8 mouse cellular contexts compared by ENCODE assay signal in the genomic region with DNA sequence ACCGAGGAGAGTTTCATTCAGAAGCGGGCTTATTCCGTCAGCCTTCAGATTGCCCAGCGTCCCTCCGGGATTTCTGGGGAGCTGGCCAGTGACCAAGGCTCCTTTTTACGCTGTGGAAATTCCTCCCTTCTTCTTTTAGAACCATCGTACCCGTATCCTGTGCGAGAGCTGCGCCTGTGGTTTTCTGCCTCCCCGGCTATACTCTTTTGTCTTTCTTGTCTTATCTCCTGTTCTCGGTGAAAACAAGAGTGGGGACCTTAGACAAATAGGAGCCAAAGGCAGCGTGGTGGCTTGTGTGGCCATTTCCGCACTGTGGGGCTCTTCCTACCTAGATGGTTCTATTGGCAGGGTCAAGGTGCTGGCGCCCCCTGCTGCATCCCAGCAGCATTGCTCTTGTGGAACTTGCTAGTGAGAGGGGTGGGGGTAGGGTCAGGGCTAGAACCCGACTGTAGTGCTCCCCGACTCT.
DNase-seq lines count a peak whose midpoint lies in the region; ATAC-seq lines count a peak whose summit lies in the region.

No protein-coding gene starts in this region.

- no peaks in the 10 kb centered on the region for H3K9me3 ChIP-seq in embryonic facial prominence, embryonic 12.5 days
- no peaks in the 10 kb centered on the region for H3K9me3 ChIP-seq in limb, embryonic 12.5 days
- H3K9me3 ChIP-seq in midbrain, embryonic 15.5 days, result no peaks in the 10 kb centered on the region

- no peaks in the 10 kb centered on the region for H3K36me3 ChIP-seq in embryonic facial prominence, embryonic 12.5 days
- no peaks in the 10 kb centered on the region for H3K36me3 ChIP-seq in limb, embryonic 12.5 days
- 0 out of 2 replicates have a peak, but pooled peaks cover 8% of the 10 kb centered on the region for H3K36me3 ChIP-seq in midbrain, embryonic 15.5 days (replicated peaks)

- whole genome bisulfite sequencing in embryonic facial prominence, embryonic 12.5 days, result 34% methylated on average over 17 of the region's 17 CpGs
- WGBS in limb, embryonic 12.5 days, result 33% methylated on average over 17 of the region's 17 CpGs
- WGBS in midbrain, embryonic 15.5 days, result 27% methylated on average over 17 of the region's 17 CpGs

- no peak overlapping the region for H3K9ac ChIP-seq in embryonic facial prominence, embryonic 12.5 days
- H3K9ac ChIP-seq in limb, embryonic 12.5 days (replicated peaks), result no peak overlapping the region
- no peak overlapping the region for H3K9ac ChIP-seq in midbrain, embryonic 15.5 days

- ATAC-seq in embryonic facial prominence, embryonic 12.5 days (ENCODE audit: insufficient number of reproducible peaks, insufficient read depth, low FRiP score, low TSS enrichment), result no peak; the same call in 1 of the 2 replicates
- ATAC-seq in limb, embryonic 12.5 days (ENCODE audit: insufficient number of reproducible peaks, insufficient read depth, low FRiP score, low TSS enrichment, low read depth), result peak; percentile 71
- peak; percentile 71 for ATAC-seq in midbrain, embryonic 15.5 days (replicated peaks)

- DNase-seq in 3134 (ENCODE audit: extremely low read depth, insufficient read length, low spot score), result peak; percentile 63
- DNase-seq in adrenal gland, postnatal 36 days, result peak; percentile 90 to 91
- DNase-seq in heart, adult 18-20 months, result peak; percentile 86 to 90
- DNase-seq in kidney, adult 18-20 months, result peak; percentile 83
- peak; percentile 72 to 80 for DNase-seq in spleen, adult 18-20 months

- no peak overlapping the region for H3K27ac ChIP-seq in embryonic facial prominence, embryonic 12.5 days
- no peak overlapping the region for H3K27ac ChIP-seq in limb, embryonic 12.5 days
- H3K27ac ChIP-seq in midbrain, embryonic 15.5 days, result no peak overlapping the region

- H3K4me2 ChIP-seq in embryonic facial prominence, embryonic 12.5 days (replicated peaks), result peak overlapping the region; percentile 40
- H3K4me2 ChIP-seq in limb, embryonic 12.5 days, result peak overlapping the region; percentile 49
- peak overlapping the region; percentile 32 for H3K4me2 ChIP-seq in midbrain, embryonic 15.5 days

- peaks cover 5% of the 10 kb centered on the region; the same call in 1 of the 2 replicates for H3K4me1 ChIP-seq in embryonic facial prominence, embryonic 12.5 days
- H3K4me1 ChIP-seq in limb, embryonic 12.5 days (replicated peaks), result peaks cover 15% of the 10 kb centered on the region; the same call in 1 of the 2 replicates
- H3K4me1 ChIP-seq in midbrain, embryonic 15.5 days, result peaks cover 6% of the 10 kb centered on the region; the same call in 1 of the 2 replicates

- no peaks in the 10 kb centered on the region for H3K27me3 ChIP-seq in embryonic facial prominence, embryonic 12.5 days
- H3K27me3 ChIP-seq in limb, embryonic 12.5 days, result no peaks in the 10 kb centered on the region
- H3K27me3 ChIP-seq in midbrain, embryonic 15.5 days (replicated peaks), result no peaks in the 10 kb centered on the region

- no peak overlapping the region for H3K4me3 ChIP-seq in embryonic facial prominence, embryonic 12.5 days
- peak overlapping the region; percentile 18 for H3K4me3 ChIP-seq in limb, embryonic 12.5 days (replicated peaks)
- H3K4me3 ChIP-seq in midbrain, embryonic 15.5 days, result no peak overlapping the region
